Mouse (Mus musculus): ENCODE results near the gene A630001G21Rik. TPM values are rescaled to one million over a fixed set of nuclear protein-coding genes. Genes with fewer than 3 reads are reported as not detected.

A630001G21Rik gene
- total and polyA plus RNA-seq, 2 experiments from 2014 or later = 0.25 to 2.0 TPM

DNA sequence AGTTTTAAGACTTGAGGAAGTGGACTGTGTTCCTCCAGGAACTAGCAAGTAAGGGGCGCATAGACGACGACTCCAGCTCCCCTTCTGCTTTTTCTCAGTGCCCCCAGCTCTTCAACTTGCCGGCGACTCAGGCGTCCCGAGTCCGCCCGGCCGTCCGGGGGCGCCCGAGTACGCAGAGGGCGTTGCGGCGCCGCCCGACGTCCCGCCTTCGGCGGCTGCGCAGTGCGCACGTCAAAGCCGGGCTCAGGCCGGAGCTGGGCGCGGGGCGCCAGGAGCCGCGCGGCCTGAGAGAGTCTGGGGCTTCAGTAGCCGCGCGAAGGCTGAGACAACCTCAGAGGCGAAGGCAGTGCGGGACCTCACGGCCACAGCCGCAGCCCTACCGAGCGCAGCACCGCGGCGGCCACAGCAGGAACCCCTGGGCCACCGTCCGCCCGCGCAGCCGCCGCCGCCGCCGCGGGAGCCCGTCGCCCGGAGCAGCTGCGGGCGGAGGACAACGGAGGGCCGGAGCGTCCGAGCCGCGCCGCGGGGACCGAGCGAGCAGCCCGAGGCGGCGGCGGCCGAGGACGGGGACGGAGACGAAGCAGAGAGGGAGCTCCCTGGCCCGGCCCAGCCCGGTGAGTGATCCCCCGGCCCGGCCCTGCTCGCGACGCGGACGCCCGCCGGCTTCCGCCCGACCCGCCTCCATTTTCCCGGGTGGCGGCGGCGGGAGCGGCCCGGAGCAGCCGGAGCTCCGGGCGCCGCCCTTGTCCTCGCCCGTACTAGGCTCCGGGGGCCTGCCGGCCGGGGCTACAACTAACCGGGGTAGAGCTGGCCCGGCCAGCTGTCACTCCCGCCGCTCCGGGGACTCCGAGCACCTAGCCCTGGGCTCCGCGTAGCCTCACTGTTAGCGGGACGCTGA lies 15.0 kb upstream of the A630001G21Rik start, which contains the start of gene Cab39:
Cab39 (plus strand) TSS at position 234 of the 898 bp plus-strand sequence.
- WGBS = under 1% methylated on average over 93 of the region's 118 CpGs
- Histone ChIP-seq H3K4me2 (ENCODE audit: low read depth) (peak within 1 kb of the TSS; percentile 68), H3K27me3 (ENCODE audit: insufficient read depth, low read length) (no peaks in the 10 kb centered on the region), H3K4me1 (ENCODE audit: insufficient read depth) (no peaks in the 10 kb centered on the region), H3K36me3 (ENCODE audit: insufficient read depth) (no peaks in the 10 kb centered on the region), H3K4me3 (ENCODE audit: low read depth, low read length) (peak within 1 kb of the TSS; percentile 87), H3K9ac (peak within 1 kb of the TSS; percentile 83), H3K9me3 (ENCODE audit: low read length) (no peaks in the 10 kb centered on the region), H3K27ac (ENCODE audit: low read depth, low read length) (peak within 1 kb of the TSS; percentile 93)
- peak; percentile 76 for TF ChIP-seq CTCF (IDR thresholded peaks at IDR 0.05; ENCODE audit: low read depth)
- ATAC-seq (peak; percentile 96), DNase-seq (peak; percentile 93)

DNA sequence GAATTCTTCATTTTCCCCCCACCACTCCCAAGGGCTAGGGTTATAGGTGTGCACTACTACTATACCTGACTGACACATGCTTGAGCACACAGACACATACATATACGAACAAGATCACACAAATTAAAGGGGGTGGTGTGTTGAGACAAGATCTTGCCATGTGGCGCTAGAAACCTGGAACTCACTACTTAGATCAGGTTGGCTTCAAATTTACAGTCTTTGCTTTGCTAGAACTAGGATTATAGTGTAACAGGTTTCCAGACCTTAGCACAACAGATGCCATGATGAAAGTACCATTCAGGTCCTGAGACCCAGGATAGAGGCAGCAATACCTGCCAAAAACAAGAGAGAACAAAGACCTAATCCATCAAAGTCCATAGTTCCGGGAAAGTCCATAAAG lies 13.0 kb upstream of the A630001G21Rik start:
- no peak for ATAC-seq

DNA sequence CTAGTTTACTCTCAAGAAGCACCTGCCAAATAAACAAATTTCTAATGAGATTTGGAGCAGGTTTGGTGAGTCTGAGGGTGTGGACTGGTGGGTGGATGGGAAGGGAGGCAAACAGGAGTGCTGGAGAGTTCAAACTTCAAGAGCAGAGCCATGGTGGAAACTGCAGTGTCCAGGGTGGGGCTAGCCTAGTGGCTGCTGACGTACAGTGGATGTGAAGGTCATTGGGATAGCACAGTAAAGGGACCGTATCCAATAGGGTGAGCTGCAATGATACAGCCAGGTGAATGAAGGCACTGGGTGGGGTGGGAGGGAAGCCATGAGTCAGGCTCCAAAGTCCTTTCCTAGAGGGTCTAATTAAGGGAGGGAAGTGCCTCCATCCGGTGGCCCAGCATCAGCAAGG lies 12.1 kb upstream of the A630001G21Rik start:
- H3K9me3 ChIP-seq (ENCODE audit: low read length) = no peaks in the 10 kb centered on the region
- no peak overlapping the region for H3K9ac ChIP-seq
- H3K27ac ChIP-seq (ENCODE audit: low read depth, low read length) = no peak overlapping the region
- ATAC-seq = no peak
- no peaks in the 10 kb centered on the region for H3K36me3 ChIP-seq (ENCODE audit: insufficient read depth)
- 82% methylated on average over 3 of the region's 3 CpGs for WGBS
- no peak for TF ChIP-seq CTCF (IDR thresholded peaks at IDR 0.05; ENCODE audit: low read depth)
- no peaks in the 10 kb centered on the region for H3K27me3 ChIP-seq (ENCODE audit: insufficient read depth, low read length)
- H3K4me1 ChIP-seq (ENCODE audit: insufficient read depth) = no peaks in the 10 kb centered on the region
- DNase-seq = no peak
- no peak overlapping the region for H3K4me3 ChIP-seq (ENCODE audit: low read depth, low read length)
- H3K4me2 ChIP-seq (ENCODE audit: low read depth) = no peak overlapping the region

More for the DNA sequence above, 13.0 kb upstream of the A630001G21Rik start:
- H3K36me3 ChIP-seq (ENCODE audit: insufficient read depth) = no peaks in the 10 kb centered on the region
- H3K4me1 ChIP-seq (ENCODE audit: insufficient read depth) = no peaks in the 10 kb centered on the region
- no peak overlapping the region for H3K9ac ChIP-seq
- H3K4me2 ChIP-seq (ENCODE audit: low read depth) = no peak overlapping the region
- 85% methylated on average over 3 of the region's 3 CpGs for WGBS
- no peaks in the 10 kb centered on the region for H3K27me3 ChIP-seq (ENCODE audit: insufficient read depth, low read length)
- no peak for TF ChIP-seq CTCF (IDR thresholded peaks at IDR 0.05; ENCODE audit: low read depth)
- DNase-seq = no peak
- H3K27ac ChIP-seq (ENCODE audit: low read depth, low read length) = no peak overlapping the region
- H3K9me3 ChIP-seq (ENCODE audit: low read length) = no peaks in the 10 kb centered on the region
- no peak overlapping the region for H3K4me3 ChIP-seq (ENCODE audit: low read depth, low read length)

GRCm38 (mm10) chr1:85779428-85780180 lies 1.2 kb upstream of the A630001G21Rik start:
- no peak for ATAC-seq

GRCm38 (mm10) chr1:85779012-85779411 lies 569 bp upstream of the A630001G21Rik start:
- Histone ChIP-seq H3K4me3 (ENCODE audit: low read depth, low read length) (no peak overlapping the region), H3K9ac (no peak overlapping the region), H3K27me3 (ENCODE audit: insufficient read depth, low read length) (no peaks in the 10 kb centered on the region), H3K27ac (ENCODE audit: low read depth, low read length) (no peak overlapping the region), H3K9me3 (ENCODE audit: low read length) (no peaks in the 10 kb centered on the region), H3K4me1 (ENCODE audit: insufficient read depth) (no peaks in the 10 kb centered on the region), H3K36me3 (ENCODE audit: insufficient read depth) (no peaks in the 10 kb centered on the region), H3K4me2 (ENCODE audit: low read depth) (no peak overlapping the region)
- DNase-seq (no peak), ATAC-seq (no peak)
- no peak for TF ChIP-seq CTCF (IDR thresholded peaks at IDR 0.05; ENCODE audit: low read depth)
- 62% methylated on average over 3 of the region's 3 CpGs for WGBS

More at GRCm38 (mm10) chr1:85779428-85780180, 1.2 kb upstream of the A630001G21Rik start:
- no peaks in the 10 kb centered on the region for H3K4me1 ChIP-seq (ENCODE audit: insufficient read depth)
- no peak for DNase-seq
- H3K9ac ChIP-seq = no peak overlapping the region
- H3K27me3 ChIP-seq (ENCODE audit: insufficient read depth, low read length) = no peaks in the 10 kb centered on the region
- no peak overlapping the region for H3K4me2 ChIP-seq (ENCODE audit: low read depth)
- no peaks in the 10 kb centered on the region for H3K36me3 ChIP-seq (ENCODE audit: insufficient read depth)
- no peak for TF ChIP-seq CTCF (IDR thresholded peaks at IDR 0.05; ENCODE audit: low read depth)
- H3K4me3 ChIP-seq (ENCODE audit: low read depth, low read length) = no peak overlapping the region
- no peak overlapping the region for H3K27ac ChIP-seq (ENCODE audit: low read depth, low read length)
- H3K9me3 ChIP-seq (ENCODE audit: low read length) = no peaks in the 10 kb centered on the region
- 82% methylated on average over 4 of the region's 4 CpGs for WGBS

GRCm38 (mm10) chr1:85776154-85776553 lies 2.3 kb downstream of the A630001G21Rik start:
- Histone ChIP-seq H3K4me2 (ENCODE audit: low read depth) (no peak overlapping the region), H3K4me1 (ENCODE audit: insufficient read depth) (no peaks in the 10 kb centered on the region), H3K4me3 (ENCODE audit: low read depth, low read length) (no peak overlapping the region), H3K27me3 (ENCODE audit: insufficient read depth, low read length) (no peaks in the 10 kb centered on the region), H3K9me3 (ENCODE audit: low read length) (no peaks in the 10 kb centered on the region), H3K36me3 (ENCODE audit: insufficient read depth) (no peaks in the 10 kb centered on the region), H3K9ac (no peak overlapping the region), H3K27ac (ENCODE audit: low read depth, low read length) (no peak overlapping the region)
- DNase-seq = no peak
- no peak for ATAC-seq
- 51% methylated on average over 10 of the region's 10 CpGs for WGBS
- TF ChIP-seq CTCF (IDR thresholded peaks at IDR 0.05; ENCODE audit: low read depth) = no peak

GRCm38 (mm10) chr1:85775136-85775535 lies 3.3 kb downstream of the A630001G21Rik start:
- DNase-seq (no peak), ATAC-seq (no peak)
- 80% methylated on average over 7 of the region's 7 CpGs for WGBS
- no peaks in the 10 kb centered on the region for H3K9me3 ChIP-seq (ENCODE audit: low read length)
- H3K4me1 ChIP-seq (ENCODE audit: insufficient read depth) = no peaks in the 10 kb centered on the region
- no peak overlapping the region for H3K9ac ChIP-seq
- no peaks in the 10 kb centered on the region for H3K36me3 ChIP-seq (ENCODE audit: insufficient read depth)
- H3K4me3 ChIP-seq (ENCODE audit: low read depth, low read length) = no peak overlapping the region
- no peak for TF ChIP-seq CTCF (IDR thresholded peaks at IDR 0.05; ENCODE audit: low read depth)
- H3K27ac ChIP-seq (ENCODE audit: low read depth, low read length) = no peak overlapping the region
- H3K4me2 ChIP-seq (ENCODE audit: low read depth) = no peak overlapping the region
- H3K27me3 ChIP-seq (ENCODE audit: insufficient read depth, low read length) = no peaks in the 10 kb centered on the region

Data from forebrain, postnatal 0 days (tissue).